Mouse (Mus musculus) monocyte, adult 5-6 weeks (primary cell): ENCODE measurements at regions not wholly inside any gene's neighbourhood (a gene's known extent, or its start where the extent isn't known, plus 50 kb on each side); places are given as distances from the start of the nearest gene placed in this dataset.
"Not testable (repeated sequence)": the region's sequence is repeated elsewhere in the genome, so short reads cannot be mapped to it uniquely, and the experiment has no call there.

ENCODE experiments used
- ATAC-seq: fragments of 153-309, 156-312 bp; replicated peaks from 2 replicates; pipeline ENCODE4 v1.8.0; 2017; ENCODE audit warnings: mild to moderate bottlenecking; ENCODE audit not compliant: low TSS enrichment, insufficient number of reproducible peaks, severe bottlenecking, poor library complexity, low FRiP score

DNA sequence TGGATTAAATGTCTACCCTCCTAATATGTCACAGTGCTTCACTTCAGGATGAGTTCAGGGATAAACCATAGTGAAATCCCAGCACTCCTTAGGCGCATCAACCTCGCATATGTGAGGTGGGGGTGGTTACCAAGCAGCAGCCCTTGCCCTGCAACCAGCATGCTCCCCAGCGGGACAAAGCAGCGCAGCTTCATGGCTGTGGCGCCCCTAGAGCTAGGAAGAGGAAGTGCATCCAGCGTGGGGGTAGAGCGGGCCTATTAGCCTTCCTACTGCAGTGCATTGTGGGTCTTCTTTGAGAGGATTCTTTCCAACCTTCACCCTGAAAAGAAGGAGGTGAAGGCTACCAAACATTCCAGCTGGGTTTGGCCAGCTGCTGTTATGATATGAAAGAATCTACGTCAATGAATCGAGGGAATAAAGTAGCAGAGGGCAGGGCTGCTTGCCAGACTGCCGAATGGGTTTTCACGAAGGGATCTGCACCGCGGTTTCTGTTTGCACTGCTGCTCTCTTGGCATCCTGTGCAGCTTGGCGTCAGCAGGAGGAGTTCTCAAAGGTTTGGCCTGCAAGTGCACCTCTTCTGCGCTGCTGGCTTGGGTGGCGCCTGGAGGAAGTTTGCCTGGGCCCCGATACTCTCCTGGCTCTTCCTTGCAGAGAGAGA is 77.4 kb upstream of the Max start:
- ATAC-seq: peak; percentile 82

DNA sequence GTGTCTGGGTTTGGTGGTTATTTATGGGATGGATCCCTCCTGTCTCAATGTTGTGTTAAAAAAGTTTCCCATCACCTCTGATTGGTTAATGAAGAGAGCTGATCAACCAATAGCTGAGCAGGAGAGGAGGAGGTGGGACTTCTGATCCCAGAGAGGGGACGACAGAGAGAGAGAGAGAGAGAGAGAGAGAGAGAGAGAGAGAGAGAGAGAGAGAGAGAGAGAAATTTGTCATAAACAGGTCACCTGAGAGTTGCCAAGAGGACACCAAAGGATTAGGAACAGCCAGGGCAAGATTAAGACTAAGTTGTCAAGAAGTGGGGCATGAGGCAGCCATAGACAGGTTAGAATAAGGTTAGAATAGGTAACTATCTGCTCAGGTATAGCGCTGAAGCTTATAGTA is 73.7 kb upstream of the Max start:
- ATAC-seq: no peak

DNA sequence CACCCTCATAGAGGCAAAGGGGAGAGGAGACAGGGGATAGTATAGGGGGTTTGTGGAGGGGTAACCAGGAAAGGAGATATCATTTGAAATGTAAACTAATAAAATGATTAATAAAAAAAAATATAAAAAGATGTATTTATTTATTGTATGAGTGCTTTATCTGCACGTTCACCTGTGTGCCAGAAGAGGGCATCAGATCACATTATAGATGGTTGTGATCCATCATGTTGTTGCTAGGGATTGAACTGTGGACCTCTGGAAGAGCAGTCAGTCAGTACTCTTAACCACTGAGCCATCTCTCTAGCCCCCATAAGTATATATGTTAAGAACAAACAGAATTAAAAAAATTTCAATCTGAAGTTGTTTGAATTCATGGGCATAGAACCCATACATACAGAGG is 69.4 kb upstream of the Max start:
- ATAC-seq: no peak

DNA sequence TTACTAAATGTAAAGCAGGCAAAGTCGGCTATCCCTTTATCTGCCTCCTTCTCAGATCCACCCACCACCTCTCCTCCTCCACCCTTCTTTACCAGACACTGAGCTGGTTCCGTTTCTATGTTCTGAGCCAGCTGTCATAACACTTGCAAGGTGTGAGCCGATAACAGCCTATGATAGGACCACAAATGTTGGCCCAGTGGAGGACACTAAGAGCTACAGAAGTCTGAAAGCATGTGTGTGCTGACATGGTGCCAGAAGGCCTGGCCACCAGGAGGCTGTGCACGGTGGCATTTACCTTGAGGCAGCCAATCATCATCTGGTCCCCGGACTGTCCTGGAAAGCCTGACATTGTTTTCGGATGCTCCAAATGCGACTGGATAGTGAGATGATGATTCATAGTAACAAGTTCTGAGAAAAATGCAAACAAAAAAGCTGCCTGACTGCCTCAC is 63.5 kb upstream of the Max start:
- ATAC-seq: 0 out of 2 replicates have a peak, but pooled peaks have one; percentile 40

DNA sequence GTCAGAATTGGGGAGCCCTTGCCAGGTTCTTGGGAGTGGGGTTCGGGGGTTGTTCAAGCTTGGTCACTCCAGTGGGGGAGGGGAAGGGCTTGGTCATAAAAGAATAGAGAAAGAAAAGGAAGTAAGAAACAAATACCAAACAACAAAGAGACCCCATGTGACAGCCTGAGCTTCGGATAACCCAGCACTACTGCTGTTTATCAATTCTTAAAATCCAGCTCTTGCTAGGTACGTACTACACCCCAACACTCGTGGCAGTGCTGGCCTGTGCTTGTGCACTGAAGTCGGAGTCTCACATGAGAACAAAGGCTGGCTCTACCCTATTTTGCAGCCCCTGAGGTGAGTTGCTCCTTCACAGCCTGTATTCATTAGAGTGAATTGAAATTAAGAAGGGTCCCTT is 60.5 kb upstream of the Max start:
- no peak for ATAC-seq

DNA sequence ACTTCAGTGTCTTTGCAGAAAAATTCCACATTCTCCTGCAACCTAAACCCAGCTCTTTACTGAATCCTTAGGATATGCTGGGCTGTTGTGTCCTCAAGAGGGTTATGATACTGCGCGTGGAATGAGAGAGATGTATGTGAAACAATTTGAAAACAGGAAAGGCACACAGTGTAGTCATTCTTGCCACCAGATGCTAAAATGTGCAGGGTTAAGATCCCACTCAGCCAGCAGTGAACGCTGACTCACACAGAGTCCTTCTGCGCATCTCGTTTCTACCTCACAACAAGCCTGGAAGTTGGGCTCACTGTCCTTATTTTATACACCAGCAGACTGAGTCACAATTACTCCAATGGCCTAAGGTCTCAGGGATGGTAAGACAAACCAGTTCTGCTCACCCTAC is 59.9 kb upstream of the Max start:
- ATAC-seq: no peak

DNA sequence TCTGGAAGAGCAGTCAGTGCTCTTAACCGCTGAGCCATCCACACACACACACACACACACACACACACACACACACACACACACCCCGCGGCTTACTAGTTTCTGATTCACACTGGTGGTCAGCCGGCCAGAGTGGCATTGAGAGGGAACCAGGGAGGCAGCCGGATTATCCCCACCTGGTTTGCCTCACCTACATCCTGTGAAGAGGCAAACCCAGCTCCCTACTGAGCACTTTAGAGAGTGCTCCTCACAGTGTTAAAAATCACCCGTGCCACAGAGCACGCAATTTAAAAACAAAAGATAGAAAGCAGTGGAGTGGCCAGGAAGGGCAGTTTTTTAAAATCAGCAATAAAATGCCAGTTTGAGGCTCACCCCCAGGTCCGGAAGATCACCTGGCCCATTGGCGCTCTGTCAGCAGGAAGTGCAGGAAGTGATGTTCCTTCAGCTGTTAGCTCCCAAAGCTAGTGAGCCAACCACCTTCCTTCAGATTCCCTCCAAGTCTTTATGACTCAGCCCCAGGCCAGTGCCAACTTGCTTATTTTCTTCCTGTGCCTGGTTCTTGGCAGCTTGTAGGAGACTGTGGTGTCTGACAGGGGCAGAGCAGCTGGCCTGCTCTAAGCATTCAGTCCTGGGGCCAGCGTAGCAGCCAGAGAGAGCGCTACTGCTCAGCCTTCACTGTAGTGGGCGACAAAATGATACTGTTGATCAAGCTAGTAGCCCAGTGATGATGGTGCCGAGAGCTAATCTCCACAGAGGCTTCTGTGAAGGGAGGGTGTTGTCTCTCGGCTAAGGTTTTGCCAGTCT is 57.9 kb upstream of the Max start:
- ATAC-seq: 0 out of 2 replicates have a peak, but pooled peaks have one; percentile 27

DNA sequence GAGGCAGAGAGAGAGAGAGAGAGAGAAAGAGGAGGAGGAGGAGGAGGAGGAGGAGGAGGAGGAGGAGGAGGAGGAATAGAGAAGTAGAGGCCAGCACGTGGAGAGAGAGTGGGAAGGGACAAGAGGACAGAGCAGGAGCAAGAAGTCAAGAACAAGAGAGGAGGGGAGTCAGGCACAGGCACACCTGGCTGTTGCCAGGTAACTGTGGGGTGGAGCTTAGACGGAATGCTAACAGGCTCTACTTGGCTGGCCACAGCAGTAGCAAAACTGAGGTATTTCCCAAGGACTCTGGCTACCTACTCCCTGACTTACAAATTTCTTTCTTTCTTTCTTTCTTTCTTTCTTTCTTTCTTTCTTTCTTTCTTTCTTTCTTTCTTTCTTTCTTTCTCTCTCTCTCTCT is 57.1 kb upstream of the Max start:
- ATAC-seq: not testable (repeated sequence)

DNA sequence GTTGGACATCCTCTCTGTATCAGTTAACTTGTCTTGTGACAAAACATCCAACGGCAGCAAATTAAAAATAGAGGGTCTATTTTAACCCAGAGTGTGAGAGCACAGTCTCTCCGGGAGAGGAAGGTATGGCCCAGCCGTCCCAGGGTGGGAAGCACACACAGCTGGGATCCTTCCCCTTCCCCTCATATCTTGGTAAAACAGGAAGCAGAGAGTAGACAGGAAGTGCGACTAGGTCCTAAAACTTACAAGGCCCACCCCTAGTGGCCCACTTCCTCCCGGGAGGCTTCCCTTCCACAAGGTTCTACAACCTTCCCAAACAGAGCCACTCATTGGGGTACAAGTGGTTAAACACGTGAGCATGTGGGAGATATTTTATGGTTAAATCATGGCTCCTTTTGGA is 56.4 kb upstream of the Max start:
- ATAC-seq: no peak

DNA sequence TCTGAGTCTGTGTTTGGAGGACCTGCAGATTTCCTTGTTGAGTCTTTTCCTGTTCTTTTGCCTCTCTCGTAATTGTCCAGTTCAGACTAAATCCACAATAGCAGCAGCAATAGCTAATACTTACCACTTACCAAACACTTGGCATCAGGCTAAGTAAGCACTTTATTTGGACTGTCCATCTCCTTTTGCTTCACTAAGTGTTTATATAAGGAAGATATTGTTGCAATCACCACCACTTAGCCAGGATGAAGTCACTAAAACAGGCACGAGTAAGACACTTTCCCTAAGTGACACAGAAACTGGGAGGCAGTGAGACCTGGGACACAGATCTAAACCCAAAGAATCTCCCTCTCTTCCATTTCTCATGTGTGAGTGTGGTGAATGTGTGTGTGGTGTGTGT is 52.9 kb upstream of the Max start:
- no peak for ATAC-seq
